Comparison of ENCODE assay signal across 14 mouse cellular contexts in genomic region chr7:141770988-141771387, GRCm38 (mm10). TPM values are rescaled to one million over a fixed set of nuclear protein-coding genes. Genes with fewer than 3 reads are reported as not detected.
A peak's percentile ranks its signal among the peaks of the same experiment; 100 is the strongest.
DNase-seq lines count a peak whose midpoint lies in the region; ATAC-seq lines count a peak whose summit lies in the region.
"Had no signal": no experiment of that assay in that cellular context is flagged by ENCODE, and none has a peak within 500 bp of the region (broad histone marks: within the 10 kb centered on the region; RNA-seq: fewer than 3 reads in every experiment).

No protein-coding gene starts in this region.

- no peak overlapping the region for H3K4me2 ChIP-seq in embryonic facial prominence, embryonic 15.5 days (replicated peaks)
- H3K4me2 ChIP-seq: forebrain, embryonic 12.5 days; hindbrain, embryonic 15.5 days had no signal

- H3K36me3 ChIP-seq in embryonic facial prominence, embryonic 15.5 days = no peaks in the 10 kb centered on the region
- H3K36me3 ChIP-seq in embryonic facial prominence, embryonic 10.5 days (replicated peaks) = no peaks in the 10 kb centered on the region
- H3K36me3 ChIP-seq: forebrain, embryonic 12.5 days; hindbrain, embryonic 15.5 days had no signal

- no peak for DNase-seq in embryonic facial prominence, embryonic 10.5 days (ENCODE audit: low spot score)
- peak; percentile 78 for DNase-seq in MEL-GATA-1-ER (ENCODE audit: extremely low read depth, low read depth)
- no peak for DNase-seq in embryo, embryonic 10.5 days (ENCODE audit: low spot score)
- no peak for DNase-seq in cerebellum, adult 11-12 months
- DNase-seq: adrenal gland, postnatal 36 days; thymus, postnatal 25 days had no signal

- H3K9me3 ChIP-seq in embryonic facial prominence, embryonic 15.5 days (replicated peaks) = no peaks in the 10 kb centered on the region
- H3K9me3 ChIP-seq in embryonic facial prominence, embryonic 10.5 days = no peaks in the 10 kb centered on the region
- H3K9me3 ChIP-seq: forebrain, embryonic 12.5 days; hindbrain, embryonic 15.5 days had no signal

- H3K27me3 ChIP-seq in embryonic facial prominence, embryonic 15.5 days = no peaks in the 10 kb centered on the region
- H3K27me3 ChIP-seq in embryonic facial prominence, embryonic 10.5 days (replicated peaks; ENCODE audit: low read depth, poor library complexity, severe bottlenecking) = no peaks in the 10 kb centered on the region
- H3K27me3 ChIP-seq: forebrain, embryonic 12.5 days; hindbrain, embryonic 15.5 days had no signal

- ATAC-seq in embryonic facial prominence, embryonic 15.5 days (ENCODE audit: insufficient number of reproducible peaks, low FRiP score, low TSS enrichment, low read depth) = 0 out of 2 replicates have a peak, but pooled peaks have one; percentile 16
- ATAC-seq in hematopoietic stem cell, adult 5-6 weeks (replicated peaks in 1 of 2; ENCODE audit: insufficient read depth in 1 of 2, low FRiP score in 2 of 2, low TSS enrichment in 1 of 2, low read depth in 1 of 2, poor library complexity in 2 of 2, severe bottlenecking in 2 of 2) = peak; percentile 40 to 46; a peak in 2 of 4 replicates
- peak; percentile 91 for ATAC-seq in megakaryocyte progenitor cell, adult 5-6 weeks (replicated peaks; ENCODE audit: poor library complexity)
- no peak for ATAC-seq in monocyte, adult 5-6 weeks (replicated peaks; ENCODE audit: insufficient number of reproducible peaks, low FRiP score, low TSS enrichment, poor library complexity, severe bottlenecking)

- H3K9ac ChIP-seq in embryonic facial prominence, embryonic 15.5 days = no peak overlapping the region
- H3K9ac ChIP-seq: forebrain, embryonic 12.5 days; hindbrain, embryonic 15.5 days had no signal

- H3K4me1 ChIP-seq in embryonic facial prominence, embryonic 15.5 days = 0 out of 2 replicates have a peak, but pooled peaks cover 5% of the 10 kb centered on the region
- peaks cover 22% of the 10 kb centered on the region for H3K4me1 ChIP-seq in embryonic facial prominence, embryonic 10.5 days

- no peak overlapping the region for H3K4me3 ChIP-seq in embryonic facial prominence, embryonic 15.5 days (replicated peaks)
- no peak overlapping the region for H3K4me3 ChIP-seq in embryonic facial prominence, embryonic 10.5 days
- H3K4me3 ChIP-seq: forebrain, embryonic 12.5 days; hindbrain, embryonic 15.5 days; megakaryocyte, embryonic 14.5 days had no signal

- 74% methylated on average over 8 of the region's 8 CpGs for WGBS in embryonic facial prominence, embryonic 15.5 days
- 81% methylated on average over 8 of the region's 8 CpGs for WGBS in embryonic facial prominence, embryonic 10.5 days

- H3K27ac ChIP-seq in embryonic facial prominence, embryonic 15.5 days (replicated peaks) = no peak overlapping the region
- H3K27ac ChIP-seq in embryonic facial prominence, embryonic 10.5 days (replicated peaks) = no peak overlapping the region
- H3K27ac ChIP-seq: forebrain, embryonic 12.5 days; hindbrain, embryonic 15.5 days had no signal

RNA-seq across cellular contexts. Expression of gene Muc5ac, which starts 17.8 kb away (rescaled TPM):
- 0.01 and 0.03 TPM in 2 replicates for polyA plus RNA-seq in embryonic facial prominence, embryonic 15.5 days (2015; fragmentation: Nextera tagmentation; extraction: Ambion mirVana)
- polyA plus RNA-seq in embryonic facial prominence, embryonic 10.5 days (2016; fragmentation: Nextera tagmentation; extraction: Ambion mirVana) = not detected in 2 replicates
- total RNA-seq in hematopoietic stem cell, adult 5-6 weeks (2017) = 0.06 and 0.15 TPM in 2 replicates
- total RNA-seq in megakaryocyte progenitor cell, adult 5-6 weeks (2015) = not detected in 2 replicates
- total RNA-seq in megakaryocyte progenitor cell, adult 5-6 weeks (2017) = not detected in 2 replicates
- not detected in 3 replicates for total RNA-seq in monocyte, adult 5-6 weeks (2017)
- total RNA-seq: adrenal gland, postnatal 36 days; left cerebral cortex, postnatal 36 days had no signal
- polyA plus RNA-seq: forebrain, embryonic 12.5 days; hindbrain, embryonic 15.5 days had no signal
